In the genomic region with DNA sequence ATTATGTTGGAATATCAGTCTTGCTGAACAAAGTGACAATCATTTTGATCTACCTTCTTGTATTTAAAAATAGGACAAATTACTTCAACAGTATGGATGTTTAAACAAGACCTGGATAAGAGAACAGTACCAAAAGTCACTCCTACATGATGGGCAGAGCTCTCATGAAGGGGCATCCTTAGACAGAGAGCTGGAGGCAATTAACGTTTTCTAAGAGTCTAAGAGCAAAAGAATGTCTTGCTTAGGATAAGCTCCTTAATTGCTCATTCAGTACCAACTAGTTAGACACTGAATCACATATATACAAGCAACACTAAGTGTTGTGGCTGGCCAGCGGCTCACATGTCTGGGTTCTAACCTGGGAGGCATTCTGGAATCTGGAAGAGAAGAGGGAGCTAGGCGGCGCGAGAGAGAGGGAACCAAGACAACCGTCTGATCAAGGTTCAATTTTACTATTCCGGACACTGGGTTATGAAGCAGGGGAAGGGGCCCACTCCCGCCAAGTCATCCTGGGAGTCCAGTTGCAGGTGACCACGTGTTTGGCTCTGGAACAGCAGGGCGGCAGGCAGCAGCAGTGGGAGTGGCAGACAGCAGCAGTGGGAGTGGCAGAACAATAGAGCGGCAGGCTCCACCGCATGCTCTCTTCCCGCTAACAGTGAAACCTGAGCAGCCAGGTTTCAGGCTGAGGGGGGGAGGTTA, we compare ENCODE assay signal across 8 mouse cellular contexts. TPM values are rescaled to one million over a fixed set of nuclear protein-coding genes. Genes with fewer than 3 reads are reported as not detected.
A peak's percentile ranks its signal among the peaks of the same experiment; 100 is the strongest.
DNase-seq lines count a peak whose midpoint lies in the region; ATAC-seq lines count a peak whose summit lies in the region.

No protein-coding gene starts in this region.

- H3K4me1 ChIP-seq in forebrain, embryonic 11.5 days (replicated peaks; ENCODE audit: control insufficient read depth, insufficient read depth, low read length): no peaks in the 10 kb centered on the region
- no peaks in the 10 kb centered on the region for H3K4me1 ChIP-seq in lung, embryonic 16.5 days (replicated peaks; ENCODE audit: control insufficient read depth, insufficient read depth, low read length)

- WGBS in forebrain, embryonic 11.5 days: 2% methylated on average over 13 of the region's 13 CpGs
- 2% methylated on average over 13 of the region's 13 CpGs for WGBS in lung, embryonic 16.5 days

- H3K27ac ChIP-seq in forebrain, embryonic 11.5 days (ENCODE audit: low read depth, low read length): no peak overlapping the region
- H3K27ac ChIP-seq in lung, embryonic 16.5 days (ENCODE audit: low read length): no peak overlapping the region

- H3K27me3 ChIP-seq in forebrain, embryonic 11.5 days (ENCODE audit: control insufficient read depth, insufficient read depth, low read length): no peaks in the 10 kb centered on the region
- no peaks in the 10 kb centered on the region for H3K27me3 ChIP-seq in lung, embryonic 16.5 days (ENCODE audit: control insufficient read depth, insufficient read depth, low read depth, low read length)

- H3K9me3 ChIP-seq in forebrain, embryonic 11.5 days (ENCODE audit: control insufficient read depth, low read length): no peaks in the 10 kb centered on the region
- no peaks in the 10 kb centered on the region for H3K9me3 ChIP-seq in lung, embryonic 16.5 days (ENCODE audit: control insufficient read depth, low read length)

- peak; percentile 7 for DNase-seq in thymus, postnatal 4 days
- DNase-seq in thymus, postnatal 25 days: no peak
- DNase-seq in forebrain, embryonic 11.5 days (ENCODE audit: low spot score): peak; percentile 75
- DNase-seq in kidney, adult 9 months: peak; percentile 85
- peak; percentile 57 for DNase-seq in retina, postnatal 1 day
- no peak for DNase-seq in layer of hippocampus, adult 18-20 months (ENCODE audit: low spot score in 2 of 2)
- DNase-seq in left cerebral cortex, adult 8-10 months (ENCODE audit: low spot score in 2 of 2): no peak

- H3K4me3 ChIP-seq in forebrain, embryonic 11.5 days (ENCODE audit: low read depth, low read length): peak overlapping the region; percentile 19; the same call in 1 of the 2 replicates
- H3K4me3 ChIP-seq in lung, embryonic 16.5 days (ENCODE audit: low read length): peak overlapping the region; percentile 35

- H3K9ac ChIP-seq in forebrain, embryonic 11.5 days (ENCODE audit: low read length): peak overlapping the region; percentile 48
- peak overlapping the region; percentile 47; the same call in 1 of the 2 replicates for H3K9ac ChIP-seq in lung, embryonic 16.5 days (ENCODE audit: low read length)

- H3K36me3 ChIP-seq in forebrain, embryonic 11.5 days (ENCODE audit: control insufficient read depth, insufficient read depth, low read length): no peaks in the 10 kb centered on the region
- H3K36me3 ChIP-seq in lung, embryonic 16.5 days (ENCODE audit: control insufficient read depth, insufficient read depth, low read length): no peaks in the 10 kb centered on the region

- ATAC-seq in forebrain, embryonic 11.5 days (replicated peaks; ENCODE audit: low FRiP score): peak; percentile 92
- peak; percentile 86 for ATAC-seq in lung, embryonic 16.5 days (ENCODE audit: low read depth)

- peak overlapping the region; percentile 42; the same call in 1 of the 2 replicates for H3K4me2 ChIP-seq in forebrain, embryonic 11.5 days (ENCODE audit: low read depth, low read length, severe bottlenecking)
- H3K4me2 ChIP-seq in lung, embryonic 16.5 days (ENCODE audit: low read depth, low read length): peak overlapping the region; percentile 55

RNA-seq across cellular contexts. Expression of a gene that starts 16.5 kb away (rescaled TPM):
- polyA plus RNA-seq in forebrain, embryonic 11.5 days (2014; fragmentation: Nextera tagmentation; extraction: Ambion mirVana): 0.27 and 0.39 TPM in 2 replicates
- 9.8 and 13.3 TPM in 2 replicates for polyA plus RNA-seq in lung, embryonic 16.5 days (2015; fragmentation: Nextera tagmentation; extraction: Ambion mirVana)
- under 1 TPM in 1 of 2 experiments, not detected in 1; 0.18 TPM for total RNA-seq in layer of hippocampus, adult 18-20 months (2021)
- not detected for total RNA-seq in left cerebral cortex, adult 8-10 months (2022)

RNA-seq across cellular contexts. Expression of a gene that starts 34.2 kb away (rescaled TPM):
- polyA plus RNA-seq in forebrain, embryonic 11.5 days (2014; fragmentation: Nextera tagmentation; extraction: Ambion mirVana): 0.27 TPM in 1 of 2 replicates, not detected in the other
- 1.2 and 2.5 TPM in 2 replicates for polyA plus RNA-seq in lung, embryonic 16.5 days (2015; fragmentation: Nextera tagmentation; extraction: Ambion mirVana)
- not detected for total RNA-seq in layer of hippocampus, adult 18-20 months (2021)
- not detected for total RNA-seq in left cerebral cortex, adult 8-10 months (2022)

RNA-seq across cellular contexts. Expression of a gene that starts 54.1 kb away (rescaled TPM):
- polyA plus RNA-seq in forebrain, embryonic 11.5 days (2014; fragmentation: Nextera tagmentation; extraction: Ambion mirVana): 0.35 and 0.75 TPM in 2 replicates
- polyA plus RNA-seq in lung, embryonic 16.5 days (2015; fragmentation: Nextera tagmentation; extraction: Ambion mirVana): 7.8 and 11.1 TPM in 2 replicates
- 1 to 10 TPM in 1 of 2 experiments, under 1 TPM in 1; 0.36 to 1.4 TPM for total RNA-seq in layer of hippocampus, adult 18-20 months (2021)
- total RNA-seq in left cerebral cortex, adult 8-10 months (2022): 1 to 10 TPM in 2 of 4 experiments, under 1 TPM in 1, not detected in 1; 0.59 to 1.2 (median 1.1) TPM

Comparison
In these comparisons a context has a peak if more than half of its experiments do, and no peak if none do; other contexts are left out.
1. DNase-seq: peak in thymus, postnatal 4 days (single experiment), forebrain, embryonic 11.5 days (single experiment), kidney, adult 9 months (single experiment) and retina, postnatal 1 day (single experiment); none in thymus, postnatal 25 days (single experiment), layer of hippocampus, adult 18-20 months (0 of 2) and left cerebral cortex, adult 8-10 months (0 of 2).